Mouse (Mus musculus): ENCODE results near the gene Ufc1.

DNA sequence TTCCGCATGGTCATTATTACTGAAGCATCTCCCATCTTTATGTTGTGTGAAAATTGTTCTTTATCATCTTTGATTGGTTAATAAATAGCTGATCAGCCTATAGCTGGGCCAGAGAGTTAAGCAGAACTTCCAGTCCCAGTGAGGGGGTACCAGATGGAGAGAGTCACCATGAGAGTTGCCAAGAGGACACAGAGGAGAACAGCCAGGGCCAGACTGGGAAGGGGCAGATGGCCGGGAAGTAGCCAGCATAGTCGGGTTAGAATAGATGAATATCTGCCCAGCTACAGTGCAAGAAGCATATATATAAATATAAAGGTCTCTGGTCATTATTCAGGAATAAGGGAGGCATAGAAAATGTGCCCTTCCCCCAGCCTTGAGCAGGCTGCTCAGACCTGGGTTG, 3.4 kb upstream of the Ufc1 start:
- TF ChIP-seq ZNF384 (IDR thresholded peaks at IDR 0.05; ENCODE audit: low read depth, low read length) (no peak), HCFC1 (IDR thresholded peaks at IDR 0.05; ENCODE audit: borderline replicate concordance, insufficient read depth, low read length) (no peak), MAFK (IDR thresholded peaks at IDR 0.05; ENCODE audit: insufficient read depth, low read depth, low read length) (no peak), CHD2 (IDR thresholded peaks at IDR 0.05; ENCODE audit: low read depth, low read length) (no peak)

All from ES-E14 (cell line).